Mouse (Mus musculus) thymus, adult 2 months (tissue): ENCODE results near the gene 1600014C23Rik. TPM values are rescaled to one million over a fixed set of nuclear protein-coding genes. Genes with fewer than 3 reads are reported as not detected.
A peak's percentile ranks its signal among the peaks of the same experiment; 100 is the strongest.

Experiments used
- DNase-seq: peaks from one replicate; pipeline ENCODE4 v3.0.0; 2021
- H3K27ac ChIP-seq: fragments of 200-500 bp; 2 replicates; pipeline ENCODE4 v1.5.1; 2012; ENCODE audit warnings: low read length, control low read depth; ENCODE audit not compliant: control insufficient read depth, insufficient read depth
- H3K27me3 ChIP-seq: fragments of 200-500 bp; 2 replicates; pipeline ENCODE4 v1.6.1; 2012; ENCODE audit warnings: mild to moderate bottlenecking, low read length, moderate library complexity, mixed read lengths; ENCODE audit not compliant: control insufficient read depth, insufficient read depth
- H3K36me3 ChIP-seq: fragments of 200-500 bp; 2 replicates; pipeline ENCODE4 v1.6.1; 2012; ENCODE audit warnings: mild to moderate bottlenecking, low read length, moderate library complexity; ENCODE audit not compliant: control insufficient read depth, insufficient read depth
- H3K4me1 ChIP-seq: fragments of 200-500 bp; replicated peaks from 2 replicates; pipeline ENCODE4 v1.6.1; 2012; ENCODE audit warnings: low read length; ENCODE audit not compliant: control insufficient read depth, insufficient read depth
- H3K4me3 ChIP-seq: fragments of 200-500 bp; 2 replicates; pipeline ENCODE4 v1.5.1; 2012; ENCODE audit warnings: mild to moderate bottlenecking, low read length, control low read depth, moderate library complexity; ENCODE audit not compliant: control insufficient read depth, insufficient read depth
- CTCF ChIP-seq: fragments of 200-500 bp; IDR thresholded peaks from 2 replicates; pipeline ENCODE4 v1.5.1; 2012; ENCODE audit warnings: mild to moderate bottlenecking, control low read depth, low read length, moderate library complexity, borderline replicate concordance; ENCODE audit not compliant: control insufficient read depth, poor library complexity, insufficient read depth; ENCODE audit errors: extremely low read depth
- POLR2A ChIP-seq: fragments of 200-500 bp; IDR thresholded peaks from 2 replicates; pipeline ENCODE4 v1.6.1; 2012; ENCODE audit warnings: mild to moderate bottlenecking, low read length, control low read depth, moderate library complexity; ENCODE audit not compliant: control insufficient read depth, poor library complexity, insufficient read depth; ENCODE audit errors: extremely low read depth
- WGBS: fragments of 180-500 bp; shearing (Covaris S2); methylation state at CpG from one replicate; pipeline ENCODE4 v1.1.7; 2018; 5-methylcytosine and 5-hydroxymethylcytosine counted together
- polyA plus RNA-seq: library from polyadenylated mRNA; depleted of rRNA; stranded (reverse); fragments of >200 nt; gene quantifications from 2 replicates; pipeline ENCODE4 v1.2.3, GENCODE M21; 2012

1600014C23Rik gene
- polyA plus RNA-seq, 1 experiment, result not detected

DNA sequence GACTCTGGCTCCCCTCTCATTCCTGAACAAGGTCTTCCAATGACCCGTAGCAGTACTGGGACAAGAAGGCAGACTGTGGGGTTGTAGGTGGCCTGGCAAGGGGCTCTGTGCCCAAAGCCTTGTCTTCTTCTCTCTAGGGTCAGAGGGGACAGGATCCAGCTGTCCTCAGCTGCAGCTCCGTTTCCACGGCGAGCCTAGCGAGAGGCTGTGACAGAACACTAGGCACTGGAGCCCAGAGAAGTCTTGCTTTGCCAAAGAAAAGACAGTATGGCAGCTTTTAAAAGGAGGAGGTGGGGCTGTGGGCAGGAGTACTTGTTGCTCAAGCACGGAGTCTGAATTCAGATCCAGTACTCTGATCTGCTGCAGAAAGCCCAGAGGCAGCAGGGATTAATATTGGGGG, 36.8 kb upstream of the 1600014C23Rik start:
- H3K4me3 ChIP-seq, result no peak overlapping the region
- H3K36me3 ChIP-seq, result no peaks in the 10 kb centered on the region
- no peaks in the 10 kb centered on the region for H3K27me3 ChIP-seq
- 74% methylated on average over 6 of the region's 6 CpGs for WGBS
- DNase-seq, result no peak
- peaks cover 9% of the 10 kb centered on the region for H3K4me1 ChIP-seq
- TF ChIP-seq POLR2A, result no peak
- TF ChIP-seq CTCF, result no peak
- no peak overlapping the region for H3K27ac ChIP-seq

DNA sequence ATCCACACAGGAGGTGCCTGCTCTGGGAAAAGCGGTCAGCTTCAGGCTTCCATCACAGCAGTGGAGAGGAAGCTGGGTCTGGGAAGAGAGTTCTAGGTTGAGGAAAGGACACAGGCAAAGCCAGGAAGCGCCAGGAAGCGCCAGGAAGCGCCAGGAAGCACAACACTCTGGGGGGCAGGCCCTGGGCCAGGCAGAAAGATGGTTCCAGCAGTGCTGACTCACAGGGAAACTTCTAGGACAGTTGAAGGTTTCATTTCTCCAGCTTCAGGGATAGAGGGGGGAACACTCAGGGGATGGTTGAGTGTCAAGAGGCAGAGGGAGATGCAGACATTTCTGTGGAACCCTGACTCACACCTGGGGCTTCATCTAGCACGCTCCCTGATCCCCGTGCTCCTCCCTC, 36.2 kb upstream of the 1600014C23Rik start:
- 84% methylated on average over 6 of the region's 6 CpGs for WGBS
- H3K27me3 ChIP-seq, result no peaks in the 10 kb centered on the region
- H3K36me3 ChIP-seq, result no peaks in the 10 kb centered on the region
- no peak for TF ChIP-seq CTCF
- no peak for TF ChIP-seq POLR2A
- H3K4me1 ChIP-seq, result peaks cover 9% of the 10 kb centered on the region
- no peak overlapping the region for H3K4me3 ChIP-seq
- no peak for DNase-seq
- H3K27ac ChIP-seq, result no peak overlapping the region

DNA sequence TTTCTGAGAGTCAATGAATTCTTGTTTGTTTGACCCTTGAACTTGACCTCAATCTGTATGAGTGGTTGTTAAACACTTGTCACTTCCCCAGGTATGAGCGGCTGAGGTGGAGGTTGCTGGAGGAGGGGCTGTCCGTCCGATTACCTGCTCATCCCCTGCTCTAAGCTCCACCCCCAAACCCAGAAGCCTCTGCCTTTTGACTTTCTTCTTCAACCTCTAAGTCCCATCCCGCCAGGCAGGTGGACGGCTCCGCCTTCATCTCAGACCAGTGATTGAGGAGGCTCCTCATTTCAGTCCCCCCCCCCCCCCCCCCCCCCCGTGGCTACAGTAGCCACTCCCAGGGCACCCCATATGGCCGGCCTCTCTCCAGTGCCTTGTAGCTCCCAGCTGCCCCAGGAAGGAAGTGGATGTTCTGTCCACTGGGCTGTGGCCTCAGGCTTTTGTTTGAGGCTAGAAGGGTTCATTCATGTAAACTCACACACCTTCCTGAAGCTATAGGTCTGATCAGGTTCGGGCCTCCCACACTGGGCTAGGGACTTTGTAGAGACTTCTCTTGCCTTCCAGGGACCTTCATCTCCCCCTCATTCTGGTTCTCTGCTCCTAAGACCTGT, 34.0 kb upstream of the 1600014C23Rik start:
- 67% methylated on average over 9 of the region's 9 CpGs for WGBS
- TF ChIP-seq CTCF, result no peak
- TF ChIP-seq POLR2A, result no peak

DNA sequence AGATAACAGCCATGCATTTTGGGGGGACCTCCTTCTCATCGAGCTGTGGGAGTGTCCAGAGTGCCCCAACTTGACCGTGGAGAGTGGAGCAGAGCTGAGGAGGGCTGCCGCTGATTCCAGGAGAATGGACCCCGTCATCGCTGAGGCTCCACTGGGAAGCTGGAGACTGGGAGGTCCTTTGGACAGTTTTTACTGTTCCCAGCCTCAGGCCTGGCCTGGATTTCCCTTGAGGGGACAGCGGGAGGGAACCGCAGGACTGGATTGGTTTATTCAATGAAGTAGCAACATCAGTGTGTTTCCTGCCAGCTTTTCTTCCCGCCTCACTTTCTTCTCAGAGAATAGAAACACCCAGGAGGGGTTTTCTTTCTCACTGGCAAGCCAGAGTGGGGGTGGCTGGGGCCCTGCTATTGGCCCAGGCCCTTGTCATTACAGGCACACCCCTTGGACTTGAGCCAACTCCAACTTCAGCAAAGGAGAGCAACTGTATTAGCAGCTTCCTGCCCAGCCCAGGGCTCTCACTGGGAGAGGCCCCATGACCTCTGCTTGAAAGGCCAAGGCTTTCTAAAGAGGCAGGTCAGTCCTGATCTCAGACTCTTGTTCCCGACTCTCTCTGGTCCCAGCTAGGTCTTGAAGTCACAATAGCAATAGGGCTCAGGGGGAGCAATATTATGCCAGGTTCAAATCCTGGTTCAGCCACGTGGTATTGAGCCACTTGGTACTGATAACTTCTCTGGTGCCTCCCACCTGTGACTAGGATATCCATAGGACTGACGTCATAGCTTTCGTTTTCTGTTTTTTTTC, 33.3 kb upstream of the 1600014C23Rik start:
- 22% methylated on average over 12 of the region's 12 CpGs for WGBS
- H3K27me3 ChIP-seq, result no peaks in the 10 kb centered on the region
- H3K4me1 ChIP-seq, result peaks cover 9% of the 10 kb centered on the region
- H3K27ac ChIP-seq, result no peak overlapping the region
- DNase-seq, result peak; percentile 4
- TF ChIP-seq POLR2A (no peak), CTCF (no peak)
- no peaks in the 10 kb centered on the region for H3K36me3 ChIP-seq
- no peak overlapping the region for H3K4me3 ChIP-seq

More for the DNA sequence above, 34.0 kb upstream of the 1600014C23Rik start:
- DNase-seq, result no peak
- H3K4me1 ChIP-seq, result peaks cover 9% of the 10 kb centered on the region
- H3K27me3 ChIP-seq, result no peaks in the 10 kb centered on the region
- no peak overlapping the region for H3K27ac ChIP-seq
- H3K36me3 ChIP-seq, result no peaks in the 10 kb centered on the region
- H3K4me3 ChIP-seq, result no peak overlapping the region

DNA sequence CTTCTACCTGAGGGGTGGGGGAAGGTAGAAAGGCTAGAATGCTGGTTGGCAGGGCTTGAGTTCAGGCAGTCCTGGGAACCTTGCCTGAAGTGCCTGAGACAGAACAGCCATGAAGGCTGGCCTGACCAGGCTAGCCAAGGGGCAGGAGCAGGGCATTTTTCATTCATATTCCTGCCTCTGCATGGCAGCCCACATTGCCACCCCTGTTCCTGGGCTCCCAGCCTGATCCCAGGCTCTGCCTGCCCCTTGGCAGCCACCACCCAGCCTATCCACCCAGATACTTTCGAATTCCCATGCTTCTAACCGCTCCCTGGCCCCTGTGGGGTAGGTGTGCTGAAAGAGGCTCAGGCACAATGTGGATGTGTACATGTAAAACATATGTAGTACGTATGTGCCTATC, 32.3 kb upstream of the 1600014C23Rik start:
- Histone ChIP-seq H3K4me3 (no peak overlapping the region), H3K4me1 (peaks cover 9% of the 10 kb centered on the region), H3K27ac (no peak overlapping the region), H3K36me3 (no peaks in the 10 kb centered on the region), H3K27me3 (no peaks in the 10 kb centered on the region)
- TF ChIP-seq CTCF, result no peak
- WGBS, result 97% methylated on average over 3 of the region's 3 CpGs
- DNase-seq, result no peak

DNA sequence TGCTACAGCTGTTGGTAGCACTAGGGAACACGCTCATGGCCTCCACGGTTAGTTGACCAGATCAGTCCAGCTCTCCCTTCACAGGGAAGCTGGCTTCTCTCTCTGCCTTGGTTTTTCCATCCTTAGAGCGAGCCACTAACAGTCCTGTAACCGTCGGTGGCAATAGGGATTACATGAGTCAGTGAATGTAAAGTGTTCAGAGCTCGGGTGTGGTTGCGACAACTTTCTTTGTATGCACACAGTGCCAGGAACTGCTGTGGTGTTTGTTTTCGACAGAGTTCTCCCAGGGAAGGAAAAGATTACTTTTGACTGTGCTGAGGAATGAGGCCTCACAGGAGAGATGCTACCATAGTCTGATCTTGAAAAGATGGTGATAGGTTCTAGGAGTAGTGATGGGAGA, 29.5 kb upstream of the 1600014C23Rik start:
- Histone ChIP-seq H3K36me3 (no peaks in the 10 kb centered on the region), H3K27ac (no peak overlapping the region), H3K4me3 (no peak overlapping the region), H3K27me3 (no peaks in the 10 kb centered on the region), H3K4me1 (peaks cover 9% of the 10 kb centered on the region)
- TF ChIP-seq CTCF (no peak), POLR2A (no peak)
- DNase-seq, result no peak
- WGBS, result 92% methylated on average over 8 of the region's 8 CpGs
